Mouse (Mus musculus) heart, adult 2 months (tissue): ENCODE results near the gene Hltf.
A peak's percentile ranks its signal among the peaks of the same experiment; 100 is the strongest.

Experiments used
- CTCF ChIP-seq: fragments of 200-600 bp; IDR thresholded peaks from 2 replicates; pipeline ENCODE4 v1.8.1; 2022; ENCODE audit warnings: antibody characterized with exemption, mild to moderate bottlenecking, moderate library complexity
- EP300 ChIP-seq: fragments of 200-500 bp; IDR thresholded peaks from 2 replicates; pipeline ENCODE4 v1.6.1; 2011; ENCODE audit warnings: low read depth, low read length, control low read depth; ENCODE audit not compliant: insufficient read depth
- POLR2A ChIP-seq: fragments of 200-500 bp; IDR thresholded peaks from 2 replicates; pipeline ENCODE4 v1.6.1; 2011; ENCODE audit warnings: mild to moderate bottlenecking, low read depth, low read length, control low read depth; ENCODE audit not compliant: insufficient read depth

DNA sequence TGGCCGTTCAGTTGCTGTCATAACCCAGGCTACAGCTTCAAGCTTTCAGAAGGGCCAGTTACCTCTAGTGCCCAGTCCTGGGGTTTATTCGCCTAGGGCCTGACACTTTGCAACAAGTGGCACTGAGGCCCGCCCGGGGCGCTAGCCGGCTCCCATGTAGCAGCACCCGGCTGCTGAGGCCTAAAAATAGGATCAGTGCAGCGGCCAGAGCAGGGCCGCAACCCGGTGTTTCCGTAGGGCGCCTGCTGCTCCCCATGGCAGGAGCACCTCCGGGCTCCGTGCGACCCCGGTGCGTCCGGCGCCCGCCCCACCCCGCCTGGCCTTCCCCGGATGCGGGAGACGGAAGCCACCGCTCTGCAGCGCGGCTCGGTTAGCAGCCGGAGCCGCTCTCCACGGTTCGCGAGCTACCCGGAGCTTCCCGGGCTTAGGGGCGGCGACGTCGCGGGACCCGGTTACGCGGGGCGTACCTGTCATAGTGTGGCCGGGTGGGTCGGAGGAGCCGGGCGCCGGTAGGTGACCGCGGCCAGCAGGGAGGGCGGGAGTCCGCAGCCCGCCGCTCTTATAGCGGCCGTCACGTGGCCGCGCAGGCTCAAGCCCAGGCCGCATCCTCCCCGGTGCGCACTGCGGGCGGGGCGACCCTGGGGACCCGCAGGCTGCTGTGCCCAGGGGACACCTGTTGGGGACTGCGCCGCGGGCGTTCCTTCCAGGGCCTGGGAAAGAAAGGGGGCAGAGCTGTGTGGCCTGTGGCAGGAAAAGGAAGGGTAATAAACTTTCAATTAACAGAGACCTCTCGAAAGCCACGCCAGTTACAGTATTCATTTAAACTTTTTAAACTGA lies 97.1 kb downstream of the Hltf start, which contains the start of gene Gyg:
- TF ChIP-seq CTCF = peak; percentile 41
- TF ChIP-seq EP300 = no peak
- peak; percentile 48; the same call in 1 of the 2 replicates for TF ChIP-seq POLR2A
